Mouse (Mus musculus) embryonic facial prominence, embryonic 13.5 days (tissue): ENCODE data around the gene Trpm2. TPM values are rescaled to one million over a fixed set of nuclear protein-coding genes. Genes with fewer than 3 reads are reported as not detected.
A peak's percentile ranks its signal among the peaks of the same experiment; 100 is the strongest.

Experiments used
- ATAC-seq: fragments of 200-750 bp; cut with Nextera tagmentation; 2 replicates; pipeline ENCODE4 v1.8.0; 2017; ENCODE audit warnings: low read depth; ENCODE audit not compliant: insufficient number of reproducible peaks, insufficient read depth, low FRiP score, low TSS enrichment
- H3K27ac ChIP-seq: fragments of 300-500 bp; sonication (generic); 2 replicates; pipeline ENCODE4 v1.5.1; 2015; ENCODE audit warnings: moderate library complexity, mild to moderate bottlenecking, inconsistent platforms
- H3K27me3 ChIP-seq: fragments of 300-500 bp; sonication (generic); 2 replicates; pipeline ENCODE4 v1.6.1; 2015; ENCODE audit warnings: mild to moderate bottlenecking, inconsistent platforms
- H3K36me3 ChIP-seq: fragments of 300-500 bp; sonication (generic); 2 replicates; pipeline ENCODE4 v1.6.1; 2015; ENCODE audit warnings: mild to moderate bottlenecking, inconsistent platforms
- H3K4me1 ChIP-seq: fragments of 300-500 bp; sonication (generic); 2 replicates; pipeline ENCODE4 v1.6.1; 2015; ENCODE audit warnings: inconsistent platforms
- H3K4me2 ChIP-seq: fragments of 300-500 bp; sonication (generic); 2 replicates; pipeline ENCODE4 v1.6.1; 2015; ENCODE audit warnings: moderate library complexity, mild to moderate bottlenecking, inconsistent platforms
- H3K4me3 ChIP-seq: fragments of 300-500 bp; sonication (generic); 2 replicates; pipeline ENCODE4 v1.5.1; 2015; ENCODE audit warnings: mild to moderate bottlenecking, inconsistent platforms
- H3K9ac ChIP-seq: fragments of 300-500 bp; sonication (generic); 2 replicates; pipeline ENCODE4 v1.6.1; 2015; ENCODE audit warnings: mild to moderate bottlenecking, inconsistent platforms
- H3K9me3 ChIP-seq: fragments of 300-500 bp; sonication (generic); 2 replicates; pipeline ENCODE4 v1.6.1; 2016; ENCODE audit warnings: inconsistent platforms
- WGBS: fragments of 180-500 bp; shearing (Covaris S2); methylation state at CpG from one replicate; pipeline ENCODE4 v1.1.7; 2015; ENCODE audit warnings: mixed read lengths; 5-methylcytosine and 5-hydroxymethylcytosine counted together
- polyA plus RNA-seq: library from polyadenylated mRNA; unstranded; fragments of >200 nt; fragmentation: Nextera tagmentation; extraction: Ambion mirVana; gene quantifications from 2 replicates; pipeline ENCODE4 v1.2.1, GENCODE M21; 2015

The Trpm2 gene
- polyA plus RNA-seq, 1 experiment from 2014 or later = 0.21 TPM

GRCm38 (mm10) chr10:77939685-77940084, 30.7 kb downstream of the Trpm2 start:
- no peak overlapping the region for H3K4me3 ChIP-seq
- 69% methylated on average over 2 of the region's 2 CpGs for WGBS

GRCm38 (mm10) chr10:77927375-77927774, 43.0 kb downstream of the Trpm2 start:
- Histone ChIP-seq H3K4me3 (no peak overlapping the region), H3K9me3 (no peaks in the 10 kb centered on the region), H3K4me1 (no peaks in the 10 kb centered on the region), H3K27me3 (no peaks in the 10 kb centered on the region), H3K27ac (no peak overlapping the region), H3K4me2 (no peak overlapping the region), H3K9ac (no peak overlapping the region), H3K36me3 (no peaks in the 10 kb centered on the region)
- ATAC-seq = no peak
- 86% methylated on average over 10 of the region's 10 CpGs for WGBS

More at GRCm38 (mm10) chr10:77939685-77940084, 30.7 kb downstream of the Trpm2 start:
- Histone ChIP-seq H3K9me3 (no peaks in the 10 kb centered on the region), H3K27me3 (no peaks in the 10 kb centered on the region), H3K9ac (no peak overlapping the region), H3K4me1 (no peaks in the 10 kb centered on the region), H3K4me2 (no peak overlapping the region), H3K36me3 (no peaks in the 10 kb centered on the region), H3K27ac (no peak overlapping the region)
- ATAC-seq = no peak

GRCm38 (mm10) chr10:77926140-77926539, 44.2 kb downstream of the Trpm2 start:
- 47% methylated on average over 7 of the region's 7 CpGs for WGBS
- H3K36me3 ChIP-seq = no peaks in the 10 kb centered on the region
- no peak overlapping the region for H3K27ac ChIP-seq
- no peak overlapping the region for H3K9ac ChIP-seq
- no peak for ATAC-seq
- no peak overlapping the region for H3K4me2 ChIP-seq
- H3K27me3 ChIP-seq = no peaks in the 10 kb centered on the region
- no peak overlapping the region for H3K4me3 ChIP-seq
- no peaks in the 10 kb centered on the region for H3K9me3 ChIP-seq
- no peaks in the 10 kb centered on the region for H3K4me1 ChIP-seq

- 83% methylated on average over 4 of the region's 4 CpGs for WGBS
- no peaks in the 10 kb centered on the region for H3K36me3 ChIP-seq
- ATAC-seq = no peak
- H3K4me3 ChIP-seq = no peak overlapping the region
- no peak overlapping the region for H3K4me2 ChIP-seq
- no peak overlapping the region for H3K9ac ChIP-seq
- H3K27ac ChIP-seq = no peak overlapping the region
- H3K27me3 ChIP-seq = no peaks in the 10 kb centered on the region; the same call in 1 of the 2 replicates
- H3K9me3 ChIP-seq = no peaks in the 10 kb centered on the region
- no peaks in the 10 kb centered on the region for H3K4me1 ChIP-seq
These were observed 47.7 kb downstream of the Trpm2 start for GRCm38 (mm10) chr10:77922681-77923080.

GRCm38 (mm10) chr10:77921009-77921408, 49.4 kb downstream of the Trpm2 start:
- Histone ChIP-seq H3K9ac (no peak overlapping the region), H3K4me3 (no peak overlapping the region), H3K4me1 (no peaks in the 10 kb centered on the region), H3K27me3 (no peaks in the 10 kb centered on the region; the same call in 1 of the 2 replicates), H3K9me3 (no peaks in the 10 kb centered on the region), H3K36me3 (no peaks in the 10 kb centered on the region), H3K27ac (no peak overlapping the region), H3K4me2 (no peak overlapping the region)
- no peak for ATAC-seq
- 78% methylated on average over 5 of the region's 5 CpGs for WGBS

- H3K36me3 ChIP-seq = no peaks in the 10 kb centered on the region
- no peak overlapping the region for H3K4me3 ChIP-seq
- no peak for ATAC-seq
- H3K9ac ChIP-seq = no peak overlapping the region
- no peak overlapping the region for H3K27ac ChIP-seq
- H3K27me3 ChIP-seq = no peaks in the 10 kb centered on the region; the same call in 1 of the 2 replicates
- H3K9me3 ChIP-seq = no peaks in the 10 kb centered on the region
- H3K4me1 ChIP-seq = no peaks in the 10 kb centered on the region
- no peak overlapping the region for H3K4me2 ChIP-seq
- 65% methylated on average over 8 of the region's 8 CpGs for WGBS
These were observed 53.6 kb downstream of the Trpm2 start for GRCm38 (mm10) chr10:77916636-77917335.

- 74% methylated on average over 4 of the region's 4 CpGs for WGBS
- Histone ChIP-seq H3K36me3 (no peaks in the 10 kb centered on the region), H3K4me2 (no peak overlapping the region), H3K4me3 (no peak overlapping the region), H3K9me3 (no peaks in the 10 kb centered on the region), H3K27me3 (no peaks in the 10 kb centered on the region), H3K4me1 (no peaks in the 10 kb centered on the region), H3K27ac (no peak overlapping the region), H3K9ac (no peak overlapping the region)
- ATAC-seq = no peak
These were observed 57.1 kb downstream of the Trpm2 start for GRCm38 (mm10) chr10:77913292-77913691.

- no peaks in the 10 kb centered on the region for H3K36me3 ChIP-seq
- 65% methylated on average over 7 of the region's 7 CpGs for WGBS
- no peak overlapping the region for H3K4me2 ChIP-seq
- H3K4me3 ChIP-seq = no peak overlapping the region
- ATAC-seq = no peak
- no peaks in the 10 kb centered on the region for H3K4me1 ChIP-seq
- no peak overlapping the region for H3K27ac ChIP-seq
- H3K9me3 ChIP-seq = no peaks in the 10 kb centered on the region
- H3K9ac ChIP-seq = no peak overlapping the region
- no peaks in the 10 kb centered on the region for H3K27me3 ChIP-seq
These were observed 57.8 kb downstream of the Trpm2 start for GRCm38 (mm10) chr10:77912605-77913004.

GRCm38 (mm10) chr10:77902894-77903715, 67.3 kb downstream of the Trpm2 start:
- peaks cover 10% of the 10 kb centered on the region for H3K27me3 ChIP-seq
- H3K36me3 ChIP-seq = no peaks in the 10 kb centered on the region
- no peak overlapping the region for H3K9ac ChIP-seq
- H3K4me1 ChIP-seq = peaks cover 18% of the 10 kb centered on the region
- peak overlapping the region; percentile 84 for H3K4me2 ChIP-seq
- H3K27ac ChIP-seq = no peak overlapping the region
- 7% methylated on average over 35 of the region's 35 CpGs for WGBS
- peak; percentile 58 for ATAC-seq
- H3K9me3 ChIP-seq = no peaks in the 10 kb centered on the region
- peak overlapping the region; percentile 69 for H3K4me3 ChIP-seq

- Histone ChIP-seq H3K9me3 (no peaks in the 10 kb centered on the region), H3K4me1 (peaks cover 18% of the 10 kb centered on the region), H3K4me3 (peak within 1 kb of the TSS; percentile 69), H3K27ac (no peak within 1 kb of the TSS), H3K9ac (peak within 1 kb of the TSS; percentile 79), H3K27me3 (peaks cover 10% of the 10 kb centered on the region), H3K36me3 (no peaks in the 10 kb centered on the region), H3K4me2 (peak within 1 kb of the TSS; percentile 84)
- peak; percentile 65 for ATAC-seq
- 0% methylated on average over 46 of the region's 46 CpGs for WGBS
These were observed 68.0 kb downstream of the Trpm2 start, which contains the start of gene Lrrc3 for GRCm38 (mm10) chr10:77902211-77902893. Gene Lrrc3 (minus strand): TSS chr10:77902536.

GRCm38 (mm10) chr10:77901871-77902210, 68.5 kb downstream of the Trpm2 start:
- WGBS = 3% methylated on average over 14 of the region's 14 CpGs
- peak overlapping the region; percentile 84 for H3K4me2 ChIP-seq
- no peaks in the 10 kb centered on the region for H3K36me3 ChIP-seq
- no peaks in the 10 kb centered on the region for H3K9me3 ChIP-seq
- peaks cover 18% of the 10 kb centered on the region for H3K4me1 ChIP-seq
- no peak overlapping the region for H3K27ac ChIP-seq
- 0 out of 2 replicates have a peak, but pooled peaks have one; percentile 16 for ATAC-seq
- H3K4me3 ChIP-seq = peak overlapping the region; percentile 69
- peak overlapping the region; percentile 79 for H3K9ac ChIP-seq
- peaks cover 10% of the 10 kb centered on the region for H3K27me3 ChIP-seq
